Mouse (Mus musculus): ENCODE data around the gene Gm20604.

- TF ChIP-seq CTCF (conservative IDR thresholded peaks at IDR 0.05; ENCODE audit: insufficient read depth, insufficient read length, low read depth, low read length) (no peak), POLR2A (IDR thresholded peaks at IDR 0.05; ENCODE audit: low read depth, low read length) (no peak)
These were observed 61.1 kb downstream of the Gm20604 start for GRCm38 (mm10) chr12:102697381-102697780.

Measured in kidney, adult 2 months (tissue).